Mouse (Mus musculus): ENCODE results near the gene Btbd18.

- TF ChIP-seq GATA1 (IDR thresholded peaks at IDR 0.05; ENCODE audit: borderline replicate concordance, low read length) (no peak), FLI1 (IDR thresholded peaks at IDR 0.05; ENCODE audit: low read length) (no peak)
Observed at GRCm38 (mm10) chr2:84632999-84633398, 25.9 kb upstream of the Btbd18 start.

All from megakaryocyte, embryonic 14.5 days (primary cell).